Mouse (Mus musculus) ES-E14 (cell line): ENCODE data around the gene Slc2a9. TPM values are rescaled to one million over a fixed set of nuclear protein-coding genes. Genes with fewer than 3 reads are reported as not detected.

ENCODE experiments used
- DNase-seq: peaks from one replicate; pipeline ENCODE4 v3.0.0-alpha.2; 2013; ENCODE audit warnings: low read depth, low spot score
- H3K27ac ChIP-seq: 2 replicates; pipeline ENCODE4 v1.5.1; 2012; ENCODE audit warnings: low read depth, mild to moderate bottlenecking, low read length, moderate library complexity, mixed read lengths; ENCODE audit not compliant: poor library complexity, insufficient read depth, severe bottlenecking
- H3K36me3 ChIP-seq: 2 replicates; pipeline ENCODE4 v1.6.1; 2012; ENCODE audit warnings: mild to moderate bottlenecking, low read length, moderate library complexity, mixed read lengths; ENCODE audit not compliant: control insufficient read depth, poor library complexity, insufficient read depth, severe bottlenecking
- H3K4me1 ChIP-seq, 2 experiments: fragments of 150-350 bp in 1 of 2; sonication (generic) in 1 of 2; 2 replicates each; pipeline ENCODE4 v1.6.1; 2012; ENCODE audit warnings: low read length in 2 of 2, mild to moderate bottlenecking in 1 of 2, mixed read lengths in 1 of 2; ENCODE audit not compliant: control insufficient read depth in 2 of 2, insufficient read depth in 2 of 2, poor library complexity in 1 of 2
- H3K4me3 ChIP-seq, 2 experiments: fragments of 150-350 bp in 1 of 2; sonication (generic) in 1 of 2; 2 replicates each; pipeline ENCODE4 v1.5.1; 2012; ENCODE audit warnings: low read length in 2 of 2, low read depth in 1 of 2, mild to moderate bottlenecking in 1 of 2, mixed read lengths in 1 of 2; ENCODE audit not compliant: insufficient read depth in 1 of 2, poor library complexity in 1 of 2, severe bottlenecking in 1 of 2
- H3K9ac ChIP-seq: 2 replicates; pipeline ENCODE4 v1.6.1; 2012; ENCODE audit warnings: low read depth, mild to moderate bottlenecking, low read length, mixed read lengths; ENCODE audit not compliant: poor library complexity, insufficient read depth, severe bottlenecking
- H3K9me3 ChIP-seq: fragments of 150-350 bp; sonication (generic); 2 replicates; pipeline ENCODE4 v1.6.1; 2012; ENCODE audit warnings: low read depth, mild to moderate bottlenecking, low read length; ENCODE audit not compliant: control insufficient read depth, insufficient read depth
- CHD2 ChIP-seq: IDR thresholded peaks from 2 replicates; pipeline ENCODE4 v1.6.1; 2014; ENCODE audit warnings: mild to moderate bottlenecking, low read depth, low read length, inconsistent platforms
- HCFC1 ChIP-seq: IDR thresholded peaks from 2 replicates; pipeline ENCODE4 v1.6.1; 2012; ENCODE audit warnings: low read length, inconsistent platforms, borderline replicate concordance; ENCODE audit not compliant: insufficient read depth
- MAFK ChIP-seq: IDR thresholded peaks from 2 replicates; pipeline ENCODE4 v1.6.1; 2014; ENCODE audit warnings: mild to moderate bottlenecking, low read depth, low read length, inconsistent platforms; ENCODE audit not compliant: insufficient read depth
- ZC3H11A ChIP-seq: IDR thresholded peaks from 2 replicates; pipeline ENCODE4 v1.6.1; 2012; ENCODE audit warnings: low read depth, mild to moderate bottlenecking, inconsistent platforms, low read length, borderline replicate concordance
- ZNF384 ChIP-seq: IDR thresholded peaks from 2 replicates; pipeline ENCODE4 v1.6.1; 2012; ENCODE audit warnings: low read depth, low read length, inconsistent platforms
- in situ Hi-C, 2 experiments: fragments of 600-800 bp; cut with MboI; formaldehyde crosslinking; loops; one replicate each; pipeline ENCODE4 v1.15.1; 2025; ENCODE audit warnings: low sequenced_read_pairs in 2 of 2, inconsistent platforms in 1 of 2; ENCODE audit not compliant: unreplicated experiment in 2 of 2
- total RNA-seq: library from RNA; depleted of rRNA; stranded (reverse); fragments of 300-350 nt; gene quantifications from 2 replicates; pipeline ENCODE4 v1.2.3, GENCODE M21; 2012

The Slc2a9 gene
- total RNA-seq, 1 experiment, result 0.71 TPM

DNA sequence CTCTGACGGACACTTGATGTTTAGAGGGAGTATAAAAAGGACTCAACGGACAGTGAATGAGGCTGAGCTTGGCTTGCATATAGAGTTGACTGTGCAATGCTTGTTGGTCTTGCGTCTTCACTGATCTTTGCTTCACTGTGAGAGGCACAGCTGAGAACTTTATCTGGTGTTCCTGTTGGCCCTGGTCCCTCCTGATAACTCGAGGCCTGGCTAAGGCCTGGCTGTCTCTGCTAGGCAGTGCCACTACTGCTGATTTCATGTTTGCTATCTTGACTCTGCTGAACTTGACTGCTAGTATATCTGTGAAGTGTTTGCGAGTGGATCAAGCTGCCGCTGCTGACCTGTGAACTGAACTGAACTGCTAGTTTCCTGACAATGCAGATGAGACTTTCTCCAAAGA is 77.4 kb downstream of the Slc2a9 start:
- H3K36me3 ChIP-seq, result no peaks in the 10 kb centered on the region
- no peaks in the 10 kb centered on the region for H3K9me3 ChIP-seq
- in situ Hi-C loops, result no loop called here
- DNase-seq, result no peak
- no peak overlapping the region for H3K9ac ChIP-seq
- no peak overlapping the region for H3K27ac ChIP-seq
- no peak for TF ChIP-seq ZNF384
- no peak for TF ChIP-seq MAFK
- no peak for TF ChIP-seq ZC3H11A
- no peak for TF ChIP-seq HCFC1
- no peak for TF ChIP-seq CHD2
- H3K4me1 ChIP-seq, result 0 out of 4 replicates have a peak, but pooled peaks cover 2% of the 10 kb centered on the region in 2 experiments
- H3K4me3 ChIP-seq, result no peak overlapping the region

DNA sequence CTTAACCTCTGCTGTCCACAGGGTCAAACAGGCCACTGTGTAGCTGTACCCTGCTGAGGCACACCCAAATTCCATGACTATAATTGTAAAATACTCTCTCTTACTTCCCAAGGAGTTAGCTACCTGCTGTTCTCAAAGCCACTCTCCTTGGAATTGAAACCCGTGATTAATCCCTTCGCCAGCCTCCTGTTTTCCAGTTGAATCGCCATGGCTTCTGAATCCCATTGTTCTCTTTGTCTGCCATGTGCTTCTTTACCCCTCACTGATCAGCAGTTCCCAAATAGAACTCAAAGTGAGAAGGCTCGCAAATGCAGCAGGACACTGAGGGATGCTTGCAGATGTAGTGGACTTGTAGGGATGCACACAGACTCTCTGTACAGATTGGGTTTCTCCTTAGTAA is 80.5 kb downstream of the Slc2a9 start:
- H3K9me3 ChIP-seq, result no peaks in the 10 kb centered on the region
- H3K27ac ChIP-seq, result no peak overlapping the region
- TF ChIP-seq CHD2, result no peak
- no peak for TF ChIP-seq HCFC1
- TF ChIP-seq MAFK, result no peak
- TF ChIP-seq ZC3H11A, result no peak
- no peak for TF ChIP-seq ZNF384
- H3K4me3 ChIP-seq, result no peak overlapping the region
- no peak overlapping the region for H3K9ac ChIP-seq
- DNase-seq, result no peak
- H3K36me3 ChIP-seq, result no peaks in the 10 kb centered on the region
- in situ Hi-C loops, result no loop called here
- 0 out of 4 replicates have a peak, but pooled peaks cover 2% of the 10 kb centered on the region in 2 experiments for H3K4me1 ChIP-seq

DNA sequence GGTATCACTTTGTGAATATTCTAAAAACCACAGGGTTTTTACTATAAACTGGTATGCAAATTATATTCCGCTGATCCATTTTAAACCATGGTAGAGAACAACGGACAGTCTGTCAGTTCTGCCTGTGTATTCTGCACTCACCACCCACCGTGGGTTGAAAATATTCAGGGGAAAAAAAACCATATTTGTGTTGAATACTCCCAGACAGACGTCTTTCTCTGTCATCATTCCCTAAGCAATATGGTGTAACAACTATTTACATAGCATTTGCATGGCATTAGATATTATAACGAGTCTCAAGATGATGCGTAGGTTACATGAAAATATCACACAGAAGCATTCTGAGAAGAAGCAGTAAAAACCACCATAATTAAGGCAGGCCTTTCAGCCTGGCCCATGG is 84.1 kb downstream of the Slc2a9 start:
- H3K4me1 ChIP-seq, result 0 out of 4 replicates have a peak, but pooled peaks cover 2% of the 10 kb centered on the region in 2 experiments
- no peak for DNase-seq
- no peak overlapping the region for H3K9ac ChIP-seq
- no peak overlapping the region for H3K4me3 ChIP-seq
- in situ Hi-C loops, result no loop called here
- no peaks in the 10 kb centered on the region for H3K36me3 ChIP-seq
- peaks cover under 1% of the 10 kb centered on the region; the same call in 1 of the 2 replicates for H3K9me3 ChIP-seq
- H3K27ac ChIP-seq, result no peak overlapping the region
- no peak for TF ChIP-seq HCFC1
- TF ChIP-seq ZNF384, result no peak

DNA sequence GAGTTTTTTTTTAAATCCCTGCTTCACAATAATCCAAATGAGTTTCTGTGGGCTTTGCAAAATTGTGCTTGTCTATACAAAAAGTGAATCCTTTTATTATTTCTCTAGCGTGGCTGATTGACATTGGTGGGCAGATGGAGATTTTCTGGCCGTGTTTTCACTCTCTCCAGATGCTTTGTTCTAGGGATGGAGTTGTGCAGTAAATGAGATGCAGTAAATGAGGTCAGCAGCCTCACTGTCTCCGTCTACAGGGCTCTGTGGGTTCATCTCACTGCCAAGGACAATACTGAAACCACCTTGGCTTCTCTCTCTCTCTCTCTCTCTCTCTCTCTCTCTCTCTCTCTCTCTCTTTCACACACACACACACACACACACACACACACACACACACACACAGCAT is 99.3 kb downstream of the Slc2a9 start:
- H3K4me1 ChIP-seq, result no peaks in the 10 kb centered on the region
- 0 out of 2 replicates have a peak, but pooled peaks cover 1% of the 10 kb centered on the region for H3K9me3 ChIP-seq
- no peak for TF ChIP-seq MAFK
- TF ChIP-seq ZC3H11A, result no peak
- no peak for TF ChIP-seq HCFC1
- no peak for TF ChIP-seq CHD2
- no peak overlapping the region for H3K27ac ChIP-seq
- DNase-seq, result no peak
- no peak overlapping the region for H3K4me3 ChIP-seq
- H3K9ac ChIP-seq, result no peak overlapping the region
- no peaks in the 10 kb centered on the region for H3K36me3 ChIP-seq
- in situ Hi-C loops, result no loop called here

DNA sequence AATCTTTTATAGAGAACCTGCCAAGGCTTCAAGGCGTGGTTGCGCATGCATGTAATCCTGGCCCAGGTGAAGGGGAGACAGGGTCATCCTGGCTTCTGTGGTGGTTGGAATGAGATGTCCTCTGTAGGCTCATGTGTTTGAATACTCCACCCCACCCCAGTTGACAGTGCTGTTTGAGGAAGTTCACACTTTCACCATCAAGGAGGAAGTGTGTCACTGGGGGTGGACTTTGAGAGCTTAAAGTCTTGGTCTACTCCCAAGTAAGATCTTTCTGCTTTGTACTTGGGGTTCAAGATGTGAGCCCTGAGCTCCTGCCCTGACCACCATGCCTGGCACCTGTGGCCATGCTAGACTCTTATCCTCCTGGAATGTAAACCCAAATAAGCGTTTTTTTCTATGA is 100.7 kb downstream of the Slc2a9 start:
- Histone ChIP-seq H3K9me3 (0 out of 2 replicates have a peak, but pooled peaks cover 1% of the 10 kb centered on the region), H3K36me3 (no peaks in the 10 kb centered on the region), H3K4me3 (no peak overlapping the region), H3K27ac (no peak overlapping the region), H3K4me1 (no peaks in the 10 kb centered on the region), H3K9ac (no peak overlapping the region)
- TF ChIP-seq HCFC1 (no peak), ZC3H11A (no peak), CHD2 (no peak), MAFK (no peak), ZNF384 (no peak)
- in situ Hi-C loops, result no loop called here
- no peak for DNase-seq
